Mouse (Mus musculus) lung, adult 2 months (tissue): Measurements from ENCODE around the gene Rps3a1. TPM values are rescaled to one million over a fixed set of nuclear protein-coding genes. Genes with fewer than 3 reads are reported as not detected.

Experiments
- DNase-seq: peaks from one replicate; pipeline ENCODE4 v3.0.0; 2022
- H3K4me1 ChIP-seq: fragments of 200-500 bp; 2 replicates; pipeline ENCODE4 v1.6.1; 2011; ENCODE audit warnings: low read length; ENCODE audit not compliant: control insufficient read depth, insufficient read depth
- H3K4me3 ChIP-seq: fragments of 200-500 bp; replicated peaks from 2 replicates; pipeline ENCODE3; 2011; ENCODE audit warnings: low read depth, mild to moderate bottlenecking, control low read depth, low read length; ENCODE audit errors: extremely low read depth
- CTCF ChIP-seq: fragments of 200-500 bp; IDR thresholded peaks from 2 replicates; pipeline ENCODE4 v1.5.1; 2011; ENCODE audit warnings: mild to moderate bottlenecking, low read length, control low read depth; ENCODE audit not compliant: insufficient read depth
- POLR2A ChIP-seq: fragments of 200-500 bp; IDR thresholded peaks from 2 replicates; pipeline ENCODE4 v1.6.1; 2011; ENCODE audit warnings: low read depth, mild to moderate bottlenecking, control low read depth, low read length, borderline replicate concordance; ENCODE audit errors: extremely low read depth
- WGBS: fragments of 180-500 bp; shearing (Covaris S2); methylation state at CpG from one replicate; pipeline ENCODE4 v1.1.7; 2018; 5-methylcytosine and 5-hydroxymethylcytosine counted together
- polyA plus RNA-seq: library from polyadenylated mRNA; depleted of rRNA; stranded (reverse); fragments of >200 nt; gene quantifications from 2 replicates; pipeline ENCODE4 v1.2.3, GENCODE M21; 2012

The Rps3a1 gene
- polyA plus RNA-seq, 1 experiment = 225 TPM

DNA sequence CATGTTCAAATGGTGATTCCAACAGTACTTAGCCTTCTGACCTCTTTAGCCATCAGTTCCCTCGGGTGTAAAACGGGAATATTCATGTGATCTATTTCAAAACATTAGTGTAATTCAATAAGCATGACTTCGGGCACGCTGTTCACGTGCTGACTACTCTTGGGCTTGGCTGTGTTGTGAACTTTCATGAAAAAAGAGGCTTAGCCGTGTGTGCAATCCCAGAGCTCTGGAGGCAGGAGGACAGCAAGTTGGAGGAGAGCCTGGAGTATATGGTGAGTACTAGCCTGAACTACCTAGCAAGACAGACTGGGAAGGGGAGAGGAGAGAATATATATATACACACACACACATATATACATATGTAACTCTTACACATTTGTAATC lies 424 bp upstream of the Rps3a1 start:
- 23% methylated on average over 6 of the region's 6 CpGs for WGBS
- no peak for DNase-seq
- H3K4me3 ChIP-seq = no peak overlapping the region
- TF ChIP-seq CTCF (no peak), POLR2A (no peak)
- peaks cover 5% of the 10 kb centered on the region; the same call in 1 of the 2 replicates for H3K4me1 ChIP-seq

DNA sequence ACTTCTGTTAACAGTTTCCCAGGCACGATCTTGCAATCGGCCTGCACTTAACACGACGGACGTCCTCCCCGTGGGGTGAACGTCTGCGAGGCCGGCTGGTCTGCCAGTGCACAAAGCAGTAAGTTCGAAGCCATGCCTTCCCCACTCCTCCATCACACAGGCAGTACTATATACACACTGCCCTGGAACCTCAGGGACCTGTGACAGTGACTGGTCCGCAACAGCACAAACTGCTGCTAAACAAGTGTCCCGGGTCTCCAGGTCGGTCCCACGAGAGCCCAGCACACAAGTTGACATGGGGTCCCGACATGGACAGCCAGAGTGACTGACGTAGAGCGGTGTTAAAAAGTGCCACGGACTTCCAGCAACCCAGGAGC lies 628 bp downstream of the Rps3a1 start:
- peak overlapping the region; percentile 96 for H3K4me3 ChIP-seq
- WGBS = under 1% methylated on average over 18 of the region's 18 CpGs
- TF ChIP-seq POLR2A (no peak), CTCF (no peak)
- DNase-seq = no peak
- H3K4me1 ChIP-seq = peaks cover 5% of the 10 kb centered on the region; the same call in 1 of the 2 replicates

DNA sequence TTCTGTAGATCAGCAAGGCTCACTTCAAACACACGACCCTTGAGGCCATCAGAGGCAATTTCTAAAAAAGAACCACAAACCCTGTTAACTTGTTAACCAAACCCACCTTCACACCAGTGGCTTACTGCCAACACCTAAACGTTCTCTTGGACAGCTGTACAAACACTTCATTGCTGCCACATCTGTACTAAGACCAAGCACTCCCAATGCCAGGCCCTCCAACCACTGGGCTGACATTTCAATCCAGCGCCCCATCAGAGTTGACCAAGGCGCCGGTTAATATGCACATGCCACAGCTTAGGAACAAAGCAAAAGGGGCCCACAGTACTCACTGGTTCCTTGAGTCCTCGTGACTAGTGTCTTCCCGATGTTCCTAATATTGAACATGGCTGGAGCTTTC lies 1.1 kb downstream of the Rps3a1 start:
- TF ChIP-seq CTCF (no peak), POLR2A (no peak)
- peaks cover 5% of the 10 kb centered on the region; the same call in 1 of the 2 replicates for H3K4me1 ChIP-seq
- 4% methylated on average over 7 of the region's 7 CpGs for WGBS
- DNase-seq = peak; percentile 10
- peak overlapping the region; percentile 96 for H3K4me3 ChIP-seq

DNA sequence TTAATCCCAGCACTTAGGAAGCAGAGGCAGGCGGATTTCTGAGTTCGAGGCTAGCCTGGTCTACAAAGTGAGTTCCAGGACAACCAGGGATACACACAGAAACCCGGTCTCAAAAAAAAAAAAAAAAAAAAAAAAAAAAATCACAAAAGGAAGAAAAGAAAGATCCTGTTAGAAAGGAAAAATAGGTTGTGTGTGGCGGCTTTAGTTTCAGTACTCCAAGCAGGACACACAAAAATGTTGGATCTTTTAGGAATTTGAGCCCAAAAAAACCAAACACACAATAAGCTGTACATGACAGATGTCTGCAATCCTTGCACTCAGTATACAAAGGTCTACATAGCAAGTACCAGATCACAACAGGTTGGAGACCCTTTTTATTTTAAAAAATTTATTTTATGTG lies 2.8 kb downstream of the Rps3a1 start:
- DNase-seq = no peak
- Histone ChIP-seq H3K4me3 (no peak overlapping the region), H3K4me1 (peaks cover 5% of the 10 kb centered on the region; the same call in 1 of the 2 replicates)
- 91% methylated on average over 4 of the region's 4 CpGs for WGBS
- TF ChIP-seq CTCF (no peak), POLR2A (no peak)

DNA sequence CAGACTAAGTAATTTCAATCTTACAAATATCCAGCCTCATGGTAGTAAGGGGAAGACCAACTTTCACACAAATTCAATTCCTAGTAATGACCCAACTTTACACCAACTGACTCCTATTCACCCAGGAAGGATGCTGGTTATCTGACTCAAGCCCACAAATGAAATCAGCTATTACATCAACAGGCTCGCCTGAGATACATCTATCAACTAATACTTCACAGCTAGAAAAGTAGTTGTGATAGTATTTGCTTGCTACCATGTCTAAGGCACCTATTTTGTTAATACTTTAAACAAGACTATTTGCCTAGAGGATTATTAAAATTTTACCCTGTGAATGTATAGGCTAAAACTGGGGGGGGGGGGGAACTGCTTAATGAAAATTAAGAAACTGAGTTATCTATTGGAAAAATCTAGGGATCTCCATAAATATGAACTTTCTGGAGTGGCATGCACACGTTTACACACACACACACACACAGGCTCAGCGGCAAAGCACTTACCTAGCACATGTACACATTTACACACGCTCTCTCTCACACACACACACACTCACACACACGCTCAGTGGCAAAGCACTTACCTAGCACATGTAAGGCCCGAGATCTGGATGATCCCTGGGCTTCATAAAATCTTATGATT lies 5.4 kb downstream of the Rps3a1 start:
- H3K4me3 ChIP-seq = no peak overlapping the region
- TF ChIP-seq POLR2A (no peak), CTCF (no peak)
- WGBS = 88% methylated on average over 6 of the region's 6 CpGs

DNA sequence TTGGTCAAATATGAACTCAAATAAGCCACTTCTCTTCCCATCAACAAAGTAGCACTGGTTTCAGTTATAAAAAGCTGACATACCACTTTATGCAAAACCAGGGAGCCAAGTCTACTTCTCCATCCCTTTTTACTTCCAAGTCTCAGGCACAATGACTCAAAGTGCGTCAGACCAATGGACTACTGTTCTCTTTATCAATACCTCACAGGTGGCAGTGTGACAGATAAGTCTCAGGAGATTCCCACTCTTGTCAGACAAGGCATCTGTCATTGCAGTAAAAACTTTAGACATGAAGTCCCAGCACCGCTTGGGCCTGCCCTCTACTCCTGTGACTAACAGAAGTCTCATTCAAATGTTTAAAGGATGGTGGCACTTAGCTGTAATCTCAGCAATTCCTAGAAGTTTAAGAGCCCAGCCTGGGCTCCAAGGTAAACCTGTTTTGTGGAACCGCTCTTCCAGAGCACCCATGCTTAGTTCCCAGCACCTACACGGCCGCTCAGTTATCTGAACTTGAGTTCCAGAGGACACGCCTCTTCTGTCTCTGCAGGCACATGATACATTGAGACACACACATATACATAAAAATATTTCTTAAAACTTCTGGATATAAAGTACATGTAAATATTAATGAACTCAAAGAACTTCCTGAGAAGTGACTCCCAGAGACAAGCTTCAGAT lies 6.5 kb downstream of the Rps3a1 start:
- DNase-seq = no peak
- no peak overlapping the region for H3K4me3 ChIP-seq
- H3K4me1 ChIP-seq = peaks cover 4% of the 10 kb centered on the region; the same call in 1 of the 2 replicates
- 90% methylated on average over 6 of the region's 6 CpGs for WGBS
- TF ChIP-seq POLR2A = no peak
- no peak for TF ChIP-seq CTCF

More for the DNA sequence above, 5.4 kb downstream of the Rps3a1 start:
- peaks cover 5% of the 10 kb centered on the region; the same call in 1 of the 2 replicates for H3K4me1 ChIP-seq
- no peak for DNase-seq

DNA sequence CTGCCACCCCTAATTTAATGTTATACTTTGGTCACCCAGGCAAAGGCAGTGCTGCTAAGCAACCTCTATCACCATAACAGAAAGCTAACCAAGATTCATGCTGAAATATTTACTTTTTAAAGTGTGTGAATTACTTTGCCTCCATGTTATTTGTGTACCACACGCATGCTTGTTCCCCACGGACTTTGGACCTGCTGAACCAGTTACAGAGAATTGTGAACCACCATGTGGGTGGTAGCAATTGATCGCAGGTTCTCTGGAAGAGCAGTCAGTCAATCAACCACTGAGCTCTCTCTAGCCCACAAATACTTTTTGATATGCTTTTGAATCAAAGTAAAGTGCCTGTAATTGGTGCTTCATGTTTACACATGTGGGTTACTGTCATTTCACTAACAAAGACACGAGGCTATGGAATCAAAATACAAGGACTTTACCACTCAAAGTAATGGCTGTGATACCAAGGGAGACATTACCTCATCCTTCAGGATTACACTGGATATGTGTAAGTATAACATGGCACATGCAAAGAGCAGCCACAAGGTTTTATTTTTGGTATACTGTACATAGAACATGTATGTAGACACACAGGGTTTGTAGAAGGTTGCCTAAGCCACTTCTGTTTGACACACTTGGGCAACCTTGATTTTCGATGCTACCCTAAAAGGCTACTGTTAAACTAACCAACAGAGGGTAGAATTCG lies 7.4 kb downstream of the Rps3a1 start:
- TF ChIP-seq POLR2A = no peak
- TF ChIP-seq CTCF = no peak

DNA sequence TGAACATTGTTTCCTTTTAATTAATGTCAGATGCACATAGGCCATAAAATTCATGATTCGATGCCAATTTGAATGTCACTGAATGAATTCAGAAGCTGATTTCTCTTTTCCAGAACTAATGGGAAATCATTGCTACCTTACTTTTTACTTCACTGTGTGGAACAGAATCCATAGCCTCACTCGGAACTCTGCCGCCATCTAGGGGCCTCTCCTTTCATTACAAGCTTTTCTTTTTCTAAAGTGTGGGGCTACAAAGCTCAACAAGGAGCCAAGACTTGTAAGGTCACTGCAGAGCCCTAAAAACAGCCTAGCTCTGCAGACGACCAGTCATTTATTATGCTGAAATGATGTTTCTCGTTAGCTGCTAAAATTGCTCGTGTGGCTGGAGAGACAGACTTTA lies 12.7 kb downstream of the Rps3a1 start:
- TF ChIP-seq CTCF = peak; percentile 50; the same call in 1 of the 2 replicates
- no peak for TF ChIP-seq POLR2A

More for the DNA sequence above, 7.4 kb downstream of the Rps3a1 start:
- no peak for DNase-seq
- H3K4me1 ChIP-seq = no peaks in the 10 kb centered on the region
- H3K4me3 ChIP-seq = no peak overlapping the region
- WGBS = 84% methylated on average over 6 of the region's 6 CpGs

DNA sequence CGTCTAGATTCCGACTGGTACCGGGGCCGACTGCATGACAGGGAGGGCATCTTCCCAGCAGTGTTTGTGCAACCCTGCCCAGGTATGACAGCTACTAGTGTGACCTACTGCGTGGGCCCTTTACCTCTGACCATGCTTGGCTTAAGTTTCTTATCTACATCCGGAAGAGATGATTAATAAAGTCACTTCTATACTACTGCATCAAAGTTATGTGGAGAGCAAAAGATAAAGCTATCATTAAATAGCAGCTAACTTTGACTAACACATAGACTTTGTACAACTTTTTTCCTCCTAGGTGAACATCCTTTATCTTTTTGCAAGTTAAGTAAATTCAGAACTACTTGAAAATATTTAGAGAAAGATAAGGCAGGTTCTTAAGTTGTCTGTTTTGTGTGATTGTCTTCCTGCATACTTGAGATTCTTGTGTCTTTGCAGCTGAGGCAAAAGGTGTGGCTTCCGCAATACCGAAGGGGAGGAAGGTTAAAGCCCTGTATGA lies 19.2 kb downstream of the Rps3a1 start:
- no peak for DNase-seq
- WGBS = 63% methylated on average over 8 of the region's 8 CpGs
- Histone ChIP-seq H3K4me3 (no peak overlapping the region), H3K4me1 (no peaks in the 10 kb centered on the region)
- TF ChIP-seq POLR2A (no peak), CTCF (no peak)

More for the DNA sequence above, 12.7 kb downstream of the Rps3a1 start:
- 14% methylated on average over 6 of the region's 6 CpGs for WGBS
- Histone ChIP-seq H3K4me3 (no peak overlapping the region), H3K4me1 (no peaks in the 10 kb centered on the region)
- peak; percentile 57 for DNase-seq
